Mouse (Mus musculus) T-helper 2 cell (primary cell): ENCODE data around the gene Atp6v1c2.

Experiments used
- in situ Hi-C: fragments of 300-600 bp; cut with MboI, MseI; formaldehyde crosslinking; loops from one replicate; pipeline ENCODE4 v1.15.1; 2025; ENCODE audit warnings: high pct_unique_total_duplicates

Gene Atp6v1c2

DNA sequence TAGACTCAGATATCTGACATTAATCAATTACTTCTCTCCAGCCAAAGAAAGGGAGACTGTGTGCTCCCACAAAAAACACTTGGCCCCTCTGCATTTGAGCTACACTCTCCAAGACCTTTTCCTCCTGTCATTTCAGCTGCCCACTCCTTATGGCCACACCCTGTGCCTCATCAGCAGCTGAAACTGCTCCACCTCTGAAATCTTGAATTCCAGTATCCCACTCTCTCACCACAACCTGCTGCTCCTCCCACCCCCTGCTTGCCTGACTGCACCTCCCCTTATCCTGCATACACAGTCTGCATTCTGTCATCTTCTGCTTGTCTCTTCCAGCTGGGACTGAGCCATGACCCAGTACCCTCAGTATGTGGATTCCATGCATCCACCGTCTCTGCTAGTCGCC, 9.2 kb upstream of the Atp6v1c2 start:
- in situ Hi-C loops: no loop called here

DNA sequence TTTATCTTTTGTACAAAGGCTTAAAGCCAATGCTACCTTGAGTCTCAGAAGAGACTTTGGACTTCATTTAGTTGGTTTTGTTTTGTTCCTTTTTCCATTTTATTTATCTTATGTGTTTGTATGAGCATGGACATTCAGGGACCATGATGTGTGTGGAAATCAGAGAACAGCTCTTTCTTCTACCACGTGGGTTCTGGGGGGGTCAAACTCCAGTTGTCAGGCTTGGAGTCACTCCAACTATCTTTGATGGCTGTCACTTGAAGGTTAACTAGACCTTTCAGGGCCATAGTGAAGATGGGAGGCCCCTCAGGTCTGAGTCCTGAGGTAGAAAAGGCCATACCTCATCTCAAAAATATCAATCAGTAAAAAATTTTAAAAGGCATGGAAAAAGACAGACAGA, 4.3 kb upstream of the Atp6v1c2 start:
- in situ Hi-C loops: no loop called here

DNA sequence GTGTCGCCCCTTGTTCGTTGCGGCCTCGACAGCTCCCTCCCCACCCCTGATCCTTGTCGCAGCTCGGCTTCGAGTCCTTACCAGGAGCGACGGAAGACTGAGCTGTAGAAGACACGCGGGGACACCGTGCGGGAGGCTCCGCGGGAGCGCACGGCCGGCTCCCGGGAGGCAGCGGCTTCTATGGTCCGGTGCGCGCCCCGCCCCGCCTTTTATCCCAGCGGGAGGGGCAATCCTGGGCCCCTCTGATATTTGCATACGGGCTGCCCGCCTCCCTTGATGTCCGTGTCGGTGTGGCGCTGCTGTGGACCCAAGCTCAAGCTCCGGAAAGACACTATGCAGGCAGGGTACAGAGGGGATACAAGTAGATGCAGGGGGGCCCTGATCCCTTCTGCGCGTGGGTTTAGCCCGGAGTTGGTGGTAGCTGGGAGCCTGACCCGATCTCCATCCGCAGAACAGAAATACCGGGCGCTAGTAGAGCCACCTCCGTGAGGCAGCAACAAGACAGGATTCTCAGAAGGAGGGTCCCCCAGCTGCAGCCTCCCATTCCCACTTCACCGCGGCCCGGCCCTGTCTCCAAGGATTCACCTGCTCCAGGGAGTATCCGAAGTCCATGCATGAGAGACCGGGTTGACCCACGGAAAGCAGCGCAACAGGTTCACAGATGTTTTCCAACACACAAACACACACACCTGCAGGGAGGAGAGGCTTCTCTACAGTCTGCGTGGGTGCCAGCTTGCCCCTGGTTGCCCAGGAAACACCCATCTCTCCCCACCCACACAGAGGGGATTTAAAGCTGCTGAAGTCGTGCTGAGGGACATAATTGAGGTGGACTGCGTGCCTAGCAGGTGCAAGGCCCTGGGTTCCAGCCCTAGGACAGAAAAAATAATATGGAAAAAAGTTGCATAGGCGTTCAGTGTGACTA, 4.3 kb downstream of the Atp6v1c2 start:
- in situ Hi-C loops: no loop called here

DNA sequence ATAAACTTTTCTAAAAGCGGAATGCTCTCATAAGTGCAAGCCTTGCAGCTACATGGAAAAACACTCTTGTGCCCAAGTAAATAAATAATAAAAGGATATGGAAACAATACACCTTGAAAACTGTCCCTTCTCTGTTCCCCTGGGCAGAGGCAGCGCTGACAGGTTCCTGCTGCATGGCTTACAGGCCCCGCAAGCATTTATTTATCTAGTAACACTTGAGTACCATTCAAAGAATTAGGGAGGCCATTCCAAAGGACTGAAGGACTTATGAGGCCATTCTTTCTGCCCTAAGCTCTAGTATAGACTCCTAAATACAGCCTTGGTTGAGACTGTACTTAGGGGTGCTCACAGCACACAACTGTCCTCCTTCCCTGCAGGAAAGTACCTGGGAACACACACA, 10.7 kb downstream of the Atp6v1c2 start:
- in situ Hi-C loops: no loop called here

DNA sequence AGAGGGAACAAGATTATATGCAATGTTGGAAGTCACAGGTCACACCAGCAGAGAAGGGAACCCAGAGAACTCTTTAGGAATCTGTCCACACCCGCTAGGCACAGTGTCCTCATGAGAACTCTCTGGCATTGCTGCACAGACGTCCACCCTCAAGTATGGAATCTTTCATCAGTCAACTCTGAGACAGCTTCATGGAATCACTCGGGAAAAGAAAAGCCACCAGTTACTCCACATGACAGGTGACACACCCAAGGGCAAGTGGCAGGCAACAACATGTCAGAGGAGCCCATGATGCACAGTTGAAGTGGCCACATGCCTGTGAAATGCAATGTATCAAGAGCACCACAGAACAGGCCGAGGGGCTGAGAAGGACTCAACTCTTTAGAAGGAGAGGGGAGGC, 11.2 kb downstream of the Atp6v1c2 start:
- in situ Hi-C loops: no loop called here

DNA sequence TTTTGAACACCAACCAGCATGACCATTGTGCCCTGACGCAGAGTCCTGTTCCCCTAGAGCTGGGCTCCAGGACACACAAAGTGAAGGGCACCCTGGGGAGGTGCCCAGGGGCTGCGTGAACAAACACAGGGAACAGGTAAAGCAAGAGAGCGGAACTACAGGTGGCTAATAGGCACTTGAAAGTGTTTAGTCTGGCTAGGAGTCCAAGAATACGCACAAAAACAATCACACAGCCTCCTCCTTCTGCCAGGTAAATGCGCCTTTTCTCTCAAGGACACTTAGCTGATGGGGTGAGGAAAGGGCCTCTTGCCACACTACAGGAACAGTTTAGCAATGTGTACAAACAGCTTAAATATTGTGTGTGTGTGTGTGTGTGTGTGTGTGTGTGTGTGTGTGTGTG, 13.1 kb downstream of the Atp6v1c2 start:
- in situ Hi-C loops: no loop called here

DNA sequence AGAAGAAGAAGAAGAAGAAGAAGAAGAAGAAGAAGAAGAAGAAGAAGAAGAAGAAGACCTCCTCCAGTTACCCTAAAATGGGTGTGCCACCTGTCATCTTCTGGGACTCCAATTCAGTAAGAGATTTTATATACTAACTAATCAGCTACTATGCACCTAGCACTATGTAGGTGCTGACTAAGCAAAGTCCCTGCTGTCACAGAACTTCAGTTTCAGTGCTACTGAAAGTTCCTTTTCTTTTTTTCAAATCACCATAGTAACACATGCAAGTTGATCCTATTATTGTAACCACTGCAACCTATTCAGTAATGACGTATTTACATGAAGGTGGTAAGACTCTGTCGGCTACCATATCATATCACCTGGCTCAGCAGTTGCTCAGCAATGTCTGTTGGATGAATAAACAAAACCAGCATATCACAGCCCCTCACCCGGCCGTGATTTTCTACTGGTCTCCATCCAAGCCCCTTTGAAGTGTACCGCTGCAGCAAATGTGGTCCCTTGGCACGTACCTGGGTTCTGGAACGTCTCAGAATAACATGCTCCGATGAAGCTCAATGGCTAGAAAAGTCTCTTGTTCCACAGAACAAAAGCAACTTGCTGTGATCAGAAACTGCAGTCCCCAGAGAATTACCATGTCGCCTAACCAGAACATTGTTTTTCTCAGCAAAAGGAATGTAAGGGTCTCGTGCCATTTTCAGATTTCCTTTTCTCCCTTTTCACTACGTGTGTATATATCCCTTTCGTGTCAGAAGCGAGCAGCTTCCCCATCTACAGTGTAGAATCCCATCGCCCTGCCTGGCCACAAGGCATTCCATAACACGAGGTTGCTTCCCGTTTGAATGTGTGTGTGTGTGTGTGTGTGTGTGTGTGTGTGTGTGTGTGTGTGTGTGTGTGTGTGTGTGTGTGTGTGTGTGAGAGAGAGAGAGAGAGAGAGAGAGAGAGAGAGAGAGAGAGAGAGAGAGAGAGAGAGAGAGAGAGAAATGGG, 18.0 kb downstream of the Atp6v1c2 start:
- in situ Hi-C loops: no loop called here

DNA sequence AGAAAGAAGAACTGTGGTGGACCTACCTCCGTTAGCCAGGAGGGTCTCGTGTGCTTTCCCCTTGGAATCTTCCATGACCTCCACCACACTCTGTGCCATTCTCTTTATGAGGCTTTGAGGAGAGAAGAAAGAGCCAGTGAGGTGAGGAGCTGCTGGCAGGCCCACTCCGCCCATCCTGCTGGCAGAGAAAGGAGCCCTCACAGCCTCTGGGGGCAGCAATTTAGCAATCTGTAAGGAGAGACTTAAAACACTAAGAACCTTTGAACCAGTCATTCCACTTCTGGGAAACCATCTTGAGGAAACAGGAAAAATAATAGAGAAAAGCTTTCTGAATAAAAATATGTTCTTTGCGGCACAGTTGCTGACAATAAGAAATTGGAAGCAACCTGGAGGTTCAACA, 20.9 kb downstream of the Atp6v1c2 start:
- in situ Hi-C loops: no loop called here

DNA sequence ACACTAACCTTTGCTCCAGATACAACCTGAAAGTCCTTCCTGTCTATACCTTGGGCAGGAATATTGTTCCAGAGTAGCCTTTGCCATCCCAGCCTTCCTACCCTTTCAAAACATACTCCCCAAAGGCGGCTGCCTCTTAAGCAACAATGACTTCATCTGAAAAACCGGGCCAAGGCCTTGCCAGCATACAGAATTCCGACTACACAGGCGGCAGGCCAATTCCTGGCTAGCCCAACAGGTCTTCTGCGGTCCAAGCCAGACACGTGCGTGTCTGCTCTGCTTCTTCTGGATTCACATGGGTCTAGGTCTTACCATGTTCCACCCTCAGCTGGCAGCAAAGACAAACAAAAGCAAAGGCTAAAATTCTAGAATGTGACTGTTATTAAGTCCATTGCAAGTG, 23.7 kb downstream of the Atp6v1c2 start:
- in situ Hi-C loops: no loop called here

DNA sequence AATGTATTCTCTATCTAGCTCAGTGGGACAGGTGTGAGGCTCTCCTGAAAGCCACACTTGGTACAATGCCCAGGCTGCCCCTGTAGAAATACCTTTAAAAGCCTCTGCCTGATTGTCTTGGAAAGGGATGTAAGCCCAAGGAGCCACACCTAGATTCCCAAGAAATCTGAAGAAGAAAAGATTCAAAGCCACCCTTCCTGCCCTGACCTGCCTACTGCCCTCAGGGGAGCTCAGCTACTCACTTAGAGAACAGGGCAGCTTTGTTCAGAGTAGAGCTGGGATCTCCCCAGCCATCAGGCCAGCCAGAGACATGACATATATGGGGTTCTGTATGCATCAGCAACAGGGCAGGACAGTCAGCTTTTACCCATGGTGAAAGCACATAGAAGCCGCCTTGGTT, 29.3 kb downstream of the Atp6v1c2 start:
- in situ Hi-C loops: no loop called here

DNA sequence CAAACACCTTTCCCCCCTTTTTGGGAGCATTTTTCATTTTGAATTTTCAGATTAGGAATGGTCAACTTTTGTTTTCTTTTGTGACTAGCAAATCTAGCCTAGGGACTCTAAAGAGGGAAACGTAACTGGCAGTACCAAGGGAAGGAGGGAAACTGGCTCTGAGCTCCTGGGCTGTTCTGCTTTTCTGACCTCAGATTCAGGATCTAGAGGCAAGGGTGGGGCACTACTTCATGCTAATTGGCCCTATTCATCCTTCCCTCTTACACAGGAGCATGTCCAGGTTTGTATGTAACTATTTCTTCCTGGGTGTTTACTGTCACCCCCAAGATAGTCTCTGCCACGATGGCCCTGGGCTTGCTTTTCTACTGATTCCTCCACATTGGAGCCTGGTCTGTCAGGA, 32.3 kb downstream of the Atp6v1c2 start:
- in situ Hi-C loops: no loop called here

DNA sequence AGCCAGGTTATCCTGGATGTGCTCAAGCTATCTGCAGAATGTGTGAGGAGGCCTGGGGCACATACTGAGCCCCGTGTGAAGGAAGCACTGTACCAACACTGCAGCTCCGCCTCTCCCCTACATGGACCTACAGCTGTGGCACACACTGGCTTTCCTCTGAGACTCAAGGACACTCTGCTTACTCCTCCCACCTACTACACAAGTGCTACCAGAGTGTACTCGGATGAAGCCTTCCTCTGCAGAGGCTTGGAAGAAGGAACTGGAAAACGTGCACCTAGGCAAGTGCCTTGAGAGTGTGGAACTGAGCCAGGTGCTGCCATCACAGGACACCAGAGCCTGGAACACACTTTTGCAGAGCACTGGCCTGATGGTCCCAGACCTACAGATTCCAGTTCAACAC, 38.6 kb downstream of the Atp6v1c2 start:
- in situ Hi-C loops: no loop called here

DNA sequence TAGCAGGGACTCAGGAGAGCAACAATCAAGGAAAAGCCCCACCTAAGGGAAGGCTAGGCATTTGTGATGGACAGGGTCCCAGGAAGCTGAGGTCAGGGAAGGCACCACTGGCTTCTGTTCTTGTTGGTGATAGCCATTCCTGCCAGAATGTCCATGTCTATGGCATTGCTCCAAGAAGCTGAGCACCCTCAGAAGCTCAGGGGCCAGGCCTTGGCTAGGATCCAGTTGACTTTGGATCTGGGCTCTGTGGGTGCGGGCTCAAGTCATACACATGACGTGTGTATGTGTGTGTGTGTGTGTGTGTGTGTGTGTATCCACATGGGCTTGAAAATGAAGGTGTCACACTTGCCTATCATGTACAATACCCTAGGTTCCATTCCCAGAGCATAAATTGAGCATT, 39.2 kb downstream of the Atp6v1c2 start:
- in situ Hi-C loops: no loop called here

DNA sequence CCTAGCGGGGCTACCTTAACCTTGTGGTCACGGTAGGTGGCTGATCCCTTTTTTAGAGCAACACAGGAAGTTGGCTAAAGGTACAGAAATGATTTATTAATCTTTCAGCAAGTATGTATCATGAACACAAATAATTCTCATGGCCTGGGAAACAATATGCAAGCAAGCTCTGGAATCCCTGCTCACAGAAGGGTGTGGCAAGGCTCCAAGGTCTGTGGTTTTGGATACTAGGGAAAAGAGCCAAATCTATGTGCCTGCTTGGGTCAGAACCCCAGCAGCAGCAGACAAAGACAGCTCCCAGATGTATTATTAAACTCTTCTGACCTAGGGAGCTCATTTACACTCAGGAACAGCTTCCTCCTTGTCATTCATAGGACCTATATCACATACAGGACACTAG, 40.1 kb downstream of the Atp6v1c2 start:
- in situ Hi-C loops: no loop called here

DNA sequence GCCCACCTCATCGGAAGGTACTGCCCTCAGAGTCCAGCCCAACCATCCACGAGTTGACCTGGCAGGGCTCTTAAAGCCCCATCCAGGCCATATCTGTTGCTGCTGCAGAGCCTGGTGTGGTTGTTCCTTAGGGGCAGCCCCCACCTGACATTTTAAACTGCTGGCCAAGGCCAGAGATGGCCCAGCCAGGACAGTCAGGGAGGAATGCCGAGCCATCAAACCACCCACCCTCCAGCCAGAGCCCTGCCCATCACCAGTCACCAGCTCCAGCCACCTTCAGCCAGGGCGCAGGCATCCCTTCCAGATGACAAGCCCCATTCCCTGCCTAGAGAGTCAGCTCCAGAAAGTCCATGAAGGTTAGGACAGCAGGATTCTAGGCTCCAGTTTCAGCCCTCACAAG, 40.7 kb downstream of the Atp6v1c2 start:
- in situ Hi-C loops: no loop called here

DNA sequence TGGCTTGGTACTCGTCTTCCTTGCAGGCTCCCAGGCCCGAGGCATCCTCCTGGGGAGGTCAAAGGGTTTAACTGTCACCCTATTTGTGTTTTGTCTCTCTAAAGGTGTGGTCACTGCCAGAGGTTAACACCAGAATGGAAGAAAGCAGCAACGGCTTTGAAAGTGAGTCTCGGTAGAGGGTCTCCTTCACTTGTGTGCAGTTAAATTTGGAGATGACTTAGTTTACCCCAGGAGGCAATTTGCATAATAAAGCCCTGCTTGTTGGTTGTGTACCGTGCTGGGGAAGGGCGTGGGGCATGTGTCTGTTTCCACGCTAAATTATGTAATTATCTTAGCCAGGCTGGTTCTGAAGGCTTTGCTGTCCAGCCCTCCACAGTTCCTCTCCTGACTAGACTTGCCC, 55.3 kb downstream of the Atp6v1c2 start:
- in situ Hi-C loops: loop anchor here (10.0 to 25.0 kb wide), 2 partner anchors 131 to 462 kb away; partner anchors contain the start of genes E2f6 and Greb1

DNA sequence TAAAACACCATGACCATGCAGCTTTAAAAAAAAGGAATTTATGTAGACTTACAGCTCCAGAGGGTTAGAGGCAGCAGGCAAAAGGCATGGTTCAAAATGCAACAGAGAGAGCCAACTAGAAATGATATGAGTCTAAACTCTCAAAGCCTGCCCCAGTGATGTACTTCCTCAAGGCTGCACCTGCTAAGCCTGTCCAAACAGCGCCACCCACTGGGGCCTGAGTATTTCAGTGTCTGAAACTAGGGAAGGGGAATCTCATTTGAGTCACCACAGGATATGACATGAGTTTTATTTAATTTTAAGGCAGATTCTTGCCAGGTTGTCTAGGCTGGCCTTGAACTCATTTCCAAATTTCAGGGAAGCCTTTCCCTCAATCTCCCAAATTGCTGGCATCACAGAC, 57.9 kb downstream of the Atp6v1c2 start:
- in situ Hi-C loops: loop anchor here (10.0 to 25.0 kb wide), 2 partner anchors 134 to 459 kb away; partner anchors contain the start of genes E2f6 and Greb1

DNA sequence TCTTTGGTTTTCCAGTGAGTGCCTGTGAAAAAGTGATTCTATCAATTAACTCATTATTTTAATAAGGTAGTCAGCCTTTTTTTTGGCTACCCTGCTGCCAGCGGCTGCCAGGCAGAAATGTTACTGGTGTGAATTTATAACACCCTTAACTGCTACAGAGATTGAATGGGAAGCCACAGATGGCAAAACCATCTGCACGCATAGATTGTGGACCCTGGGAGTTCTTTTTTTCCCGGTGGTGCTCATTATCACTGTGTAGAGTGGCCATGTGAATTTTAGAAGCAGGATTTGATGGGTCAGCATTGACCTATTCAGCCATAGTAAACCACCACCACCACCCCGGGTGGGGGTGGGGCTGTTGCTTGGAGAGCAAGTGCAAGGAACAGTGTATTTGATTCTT, 61.8 kb downstream of the Atp6v1c2 start:
- in situ Hi-C loops: loop anchor here (25.0 kb wide), 1 partner anchor 455 kb away; the partner anchor contains the start of genes E2f6 and Greb1

DNA sequence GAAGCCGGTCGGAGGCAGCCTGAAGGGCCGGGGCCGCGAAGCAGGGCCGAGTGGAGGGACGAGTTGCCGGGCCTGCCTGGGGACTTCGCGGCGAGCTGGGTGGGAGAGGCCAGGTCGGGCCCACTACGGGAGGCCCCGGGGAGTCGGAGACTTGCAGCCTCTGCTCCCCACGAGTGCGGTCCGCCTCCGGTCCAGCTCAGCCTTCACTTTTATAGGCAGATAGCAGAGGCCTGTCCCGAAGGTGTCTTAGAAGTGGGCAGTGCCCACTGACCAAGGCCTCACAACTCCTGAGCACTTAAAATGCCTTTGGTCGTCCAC, 62.5 kb downstream of the Atp6v1c2 start:
- in situ Hi-C loops: loop anchor here (25.0 kb wide), 1 partner anchor 454 kb away; the partner anchor contains the start of genes E2f6 and Greb1

DNA sequence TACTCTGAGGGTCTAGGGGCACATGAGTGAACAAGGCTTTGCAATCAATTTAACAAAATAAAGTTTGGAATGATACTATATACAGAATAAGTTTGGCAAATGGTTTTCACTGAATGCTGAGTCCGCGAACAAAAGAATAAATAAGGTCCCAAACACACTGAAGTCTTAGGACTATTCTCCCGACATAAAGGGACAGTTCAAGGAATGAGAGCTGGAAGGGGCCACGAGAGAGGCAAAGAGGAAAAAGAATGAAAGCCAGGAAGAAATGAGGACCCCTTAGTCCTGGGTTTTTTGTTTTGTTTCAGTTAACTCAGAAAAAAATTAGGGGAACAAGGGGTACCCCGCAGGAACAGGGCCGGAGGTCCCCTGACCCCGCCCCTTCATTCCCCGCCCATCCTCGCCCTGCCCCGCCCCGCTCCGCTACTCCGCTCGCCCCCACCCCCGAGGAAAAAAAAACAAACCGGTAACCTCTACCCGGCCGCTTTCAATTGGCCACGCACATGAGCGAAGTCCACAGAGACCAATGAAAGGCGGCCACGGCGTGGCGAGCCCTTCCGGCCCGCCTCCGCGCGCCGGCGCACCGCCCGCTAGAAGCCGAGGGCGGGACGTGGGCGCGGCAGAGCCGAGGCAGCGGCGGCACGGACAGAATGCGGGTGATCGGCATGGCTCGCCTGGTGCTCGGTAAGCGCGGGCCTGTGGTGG, 63.0 kb downstream of the Atp6v1c2 start, which contains the start of gene Pdia6:
Gene Pdia6 (plus strand): TSS at position 575 of the 702 bp plus-strand sequence.
- in situ Hi-C loops: loop anchor here (25.0 kb wide), 1 partner anchor 454 kb away; the partner anchor contains the start of genes E2f6 and Greb1

DNA sequence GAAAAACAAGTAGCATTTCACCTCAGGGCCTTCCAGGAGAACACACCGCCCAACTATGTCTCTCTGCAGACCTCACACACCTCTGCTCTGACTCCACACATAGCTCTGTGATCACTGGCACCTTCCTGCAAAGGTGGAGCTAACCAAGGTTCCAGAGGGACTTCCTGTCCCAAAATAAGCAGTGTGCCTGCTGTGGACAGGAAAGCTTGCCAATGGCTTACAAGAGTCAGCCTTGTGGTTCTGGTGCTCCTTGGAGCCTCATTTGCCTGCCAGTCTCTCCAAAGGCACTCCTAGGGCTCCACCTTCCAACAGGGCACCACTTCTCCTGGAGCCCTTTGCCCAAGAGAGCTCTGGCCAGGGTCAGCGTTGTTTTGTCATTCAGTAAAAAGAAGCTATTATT, 64.3 kb downstream of the Atp6v1c2 start:
- in situ Hi-C loops: loop anchor here (25.0 kb wide), 1 partner anchor 453 kb away; the partner anchor contains the start of genes E2f6 and Greb1
